Mouse (Mus musculus) bone marrow macrophage, adult 2 months (primary cell): ENCODE results near the gene Gm8453. TPM values are rescaled to one million over a fixed set of nuclear protein-coding genes. Genes with fewer than 3 reads are reported as not detected.
"Not testable (repeated sequence)": the region's sequence is repeated elsewhere in the genome, so short reads cannot be mapped to it uniquely, and the experiment has no call there.

ENCODE experiments used
- H3K27ac ChIP-seq: 2 replicates; pipeline ENCODE4 v1.5.1; 2012; ENCODE audit warnings: low read depth, low read length; ENCODE audit not compliant: insufficient read depth
- H3K4me1 ChIP-seq: 2 replicates; pipeline ENCODE4 v1.6.1; 2012; ENCODE audit warnings: low read length; ENCODE audit not compliant: control insufficient read depth, insufficient read depth
- H3K4me3 ChIP-seq: 2 replicates; pipeline ENCODE4 v1.5.1; 2012; ENCODE audit warnings: mild to moderate bottlenecking, low read length, moderate library complexity; ENCODE audit not compliant: insufficient read depth
- polyA plus RNA-seq: library from polyadenylated mRNA; stranded (reverse); fragments of >200 nt; gene quantifications from 2 replicates; pipeline ENCODE4 v1.2.4, GENCODE M21; 2012; ENCODE audit not compliant: missing spikeins, insufficient read depth, insufficient read length

Gene Gm8453
- not detected in 2 replicates for polyA plus RNA-seq

DNA sequence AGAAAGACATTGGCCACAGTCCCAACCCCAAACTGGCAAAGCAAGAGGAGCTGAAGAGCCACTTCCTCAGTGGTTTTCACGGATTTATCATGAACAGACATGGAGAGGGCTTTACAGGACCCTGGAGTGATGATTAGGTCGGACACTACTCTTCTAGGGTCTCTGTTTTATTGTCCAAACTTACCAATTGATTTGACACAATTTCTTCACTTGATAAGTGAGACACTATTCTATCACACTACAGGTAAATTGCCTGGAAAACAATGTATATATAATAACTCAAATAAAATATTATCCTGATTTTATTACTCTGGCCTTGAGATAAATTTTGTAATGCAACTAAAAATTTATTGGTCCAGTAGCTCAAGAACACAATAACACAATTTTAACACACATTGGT is at the start of gene Gm8453:
Gene Gm8453 (minus strand): TSS at position 101 of the 400 bp plus-strand sequence.
- not testable (repeated sequence) for H3K4me1 ChIP-seq, H3K27ac ChIP-seq, H3K4me3 ChIP-seq

DNA sequence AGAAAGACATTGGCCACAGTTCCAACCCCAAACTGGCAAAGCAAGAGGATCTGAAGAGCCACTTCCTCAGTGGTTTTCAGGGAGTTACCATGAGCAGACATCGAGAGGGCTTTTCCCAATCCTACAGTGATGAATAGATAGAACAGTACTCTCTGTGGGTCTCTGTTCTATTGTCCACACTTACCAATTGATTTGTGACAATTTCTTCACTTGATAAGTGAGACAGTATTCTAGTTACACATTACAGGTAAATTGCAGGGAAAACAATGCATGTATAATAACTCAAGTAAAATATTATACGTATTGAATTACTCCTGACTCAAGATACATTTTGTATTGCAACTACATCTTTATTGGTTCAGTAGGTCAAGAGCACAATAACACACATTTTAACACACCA is 28.1 kb downstream of the Gm8453 start, which contains the start of gene Gm8653:
Gene Gm8653 (minus strand): TSS at position 101 of the 400 bp plus-strand sequence.
- H3K27ac ChIP-seq, H3K4me1 ChIP-seq, H3K4me3 ChIP-seq: not testable (repeated sequence)

DNA sequence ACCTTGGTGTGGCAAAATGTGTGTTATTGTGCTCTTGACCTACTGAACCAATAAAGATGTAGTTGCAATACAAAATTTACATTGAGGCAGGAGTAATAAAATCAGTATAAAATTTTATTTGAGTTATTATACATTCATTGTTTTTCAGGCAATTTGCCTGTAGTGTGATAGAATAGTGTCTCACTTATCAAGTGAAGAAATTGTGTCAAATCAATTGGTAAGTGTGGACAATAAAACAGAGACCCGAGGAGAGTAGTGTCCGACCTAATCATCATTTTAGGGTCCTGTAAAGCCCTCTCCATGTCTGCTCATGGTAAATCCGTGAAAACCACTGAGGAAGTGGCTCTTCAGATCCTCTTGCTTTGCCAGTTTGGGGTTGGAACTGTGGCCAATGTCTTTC is 40.2 kb downstream of the Gm8453 start, which contains the start of gene Vmn1r143:
Gene Vmn1r143 (plus strand): TSS at position 301 of the 400 bp plus-strand sequence.
- H3K4me3 ChIP-seq, H3K27ac ChIP-seq, H3K4me1 ChIP-seq: not testable (repeated sequence)

Other genes starting within 250 kb of the Gm8453 start
- not detected in 2 replicates for gene Vmn1r137, start 234.9 kb downstream of the Gm8453 start, polyA plus RNA-seq
- gene Vmn1r138, start 200.6 kb downstream of the Gm8453 start, polyA plus RNA-seq: not detected in 2 replicates
- gene Gm6176, start 173.2 kb downstream of the Gm8453 start, polyA plus RNA-seq: not detected in 2 replicates
- not detected in 2 replicates for gene Vmn1r139, start 160.4 kb downstream of the Gm8453 start, polyA plus RNA-seq
- not detected in 2 replicates for gene Gm16451, start 111.2 kb downstream of the Gm8453 start, polyA plus RNA-seq
- not detected in 2 replicates for gene Gm10666, start 94.7 kb downstream of the Gm8453 start, polyA plus RNA-seq
- gene Vmn1r142, start 65.4 kb downstream of the Gm8453 start, polyA plus RNA-seq: not detected in 2 replicates
- not detected in 2 replicates for gene Vmn1r143, start 40.1 kb downstream of the Gm8453 start, polyA plus RNA-seq
- not detected in 2 replicates for gene Gm8653, start 28.2 kb downstream of the Gm8453 start, polyA plus RNA-seq
- gene Gm4187, start 100.2 kb upstream of the Gm8453 start, polyA plus RNA-seq: not detected in 2 replicates
- gene Gm8660, start 141.6 kb upstream of the Gm8453 start, polyA plus RNA-seq: not detected in 2 replicates
- not detected in 2 replicates for gene Vmn1r148, start 184.1 kb upstream of the Gm8453 start, polyA plus RNA-seq
- gene Vmn1r149, start 208.7 kb upstream of the Gm8453 start, polyA plus RNA-seq: not detected in 2 replicates
- not detected in 2 replicates for gene Gm10665, start 234.6 kb upstream of the Gm8453 start, polyA plus RNA-seq